Mouse (Mus musculus) cerebellum, adult 11-12 months (tissue): ENCODE measurements around the gene Tac2.

Source experiments
- DNase-seq: peaks from one replicate; pipeline ENCODE4 v3.0.0; 2022

Tac2 gene

DNA sequence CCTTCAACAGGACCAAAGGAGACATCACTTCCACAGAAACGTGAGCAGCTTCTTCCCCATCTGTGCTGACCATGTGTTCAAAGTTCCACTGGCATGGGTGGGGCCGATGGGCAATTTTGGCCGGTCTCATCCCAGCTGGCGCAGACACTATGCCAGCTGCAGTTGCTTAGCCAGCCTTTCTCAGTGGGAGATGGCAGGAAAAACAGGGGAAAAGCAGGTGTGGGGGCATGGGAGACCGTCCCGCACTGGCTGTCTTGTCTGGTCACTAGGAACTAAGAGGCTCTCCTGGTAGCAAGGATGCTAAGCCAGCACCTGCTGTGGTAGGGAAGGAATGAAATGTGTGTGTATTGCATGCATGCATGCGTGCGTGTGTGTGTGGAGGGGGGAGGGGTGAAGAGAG lies 4.2 kb downstream of the Tac2 start:
- DNase-seq: no peak

DNA sequence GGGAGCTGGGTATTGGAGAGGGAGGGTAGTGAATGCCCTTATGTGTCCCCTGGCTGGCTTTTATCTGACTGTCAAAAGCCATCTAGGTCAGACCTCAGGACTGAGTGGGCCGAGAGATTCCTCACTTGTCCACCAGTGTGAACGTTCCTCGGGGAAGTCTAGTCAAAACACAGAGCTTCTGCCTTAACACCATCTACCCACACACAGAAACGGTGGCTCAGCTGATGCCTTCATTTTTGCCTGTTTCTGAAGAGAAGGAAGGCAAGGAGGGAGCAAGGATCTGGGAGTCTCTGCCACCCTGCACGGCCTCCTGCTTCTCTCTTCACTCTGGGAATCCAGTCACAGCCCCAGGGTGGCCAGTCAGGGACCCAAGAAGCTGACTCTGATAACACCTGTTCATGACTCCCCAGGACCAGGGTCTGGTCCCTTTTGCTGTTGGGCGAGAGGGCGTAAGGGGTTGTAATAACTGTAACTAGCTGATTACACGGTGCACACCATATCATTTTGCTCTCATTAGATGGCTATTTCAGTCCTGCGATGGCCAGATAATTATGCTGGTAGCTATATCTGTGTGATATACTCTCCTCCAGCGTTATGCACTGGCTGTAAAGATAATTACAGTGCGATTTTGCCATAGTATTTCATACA lies 6.1 kb downstream of the Tac2 start:
- DNase-seq: no peak

DNA sequence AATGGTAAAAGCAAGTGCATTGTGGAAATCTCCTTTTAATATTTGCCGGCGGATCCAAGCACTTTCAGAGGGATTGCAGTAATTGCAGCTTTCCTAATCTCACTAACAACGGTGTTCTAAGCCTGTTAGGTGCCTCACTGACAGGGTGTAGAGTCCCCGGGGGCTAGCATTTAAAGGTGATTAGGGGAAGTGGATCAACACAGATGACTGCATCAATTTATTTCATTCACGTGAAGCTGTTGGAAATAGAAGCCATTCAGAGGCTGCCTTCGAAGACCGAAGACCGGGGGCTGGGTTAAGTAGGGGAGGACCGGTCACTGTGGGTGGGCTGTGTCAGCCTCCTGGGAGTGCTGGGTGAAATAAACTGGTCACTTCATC lies 6.6 kb downstream of the Tac2 start:
- DNase-seq: no peak

DNA sequence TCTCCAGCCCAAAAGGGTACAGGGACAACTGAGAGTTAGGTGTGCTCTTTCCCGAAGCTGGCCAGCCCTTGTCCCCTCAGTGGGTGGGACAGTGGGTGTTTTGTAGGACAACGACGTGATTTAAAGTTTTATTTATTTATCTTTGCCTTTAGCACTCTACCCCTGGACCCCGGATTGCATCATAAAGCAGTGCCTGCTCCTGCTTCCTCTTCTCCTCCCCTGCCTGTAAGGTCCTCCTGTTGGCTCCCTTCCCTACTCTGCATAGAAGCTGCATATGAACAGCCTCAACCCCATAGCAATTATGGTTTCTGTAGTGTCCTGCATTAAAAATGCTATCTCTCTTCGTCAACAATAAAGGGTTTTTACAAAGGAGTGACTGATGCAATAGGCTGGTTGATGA lies 7.1 kb downstream of the Tac2 start:
- DNase-seq: no peak

DNA sequence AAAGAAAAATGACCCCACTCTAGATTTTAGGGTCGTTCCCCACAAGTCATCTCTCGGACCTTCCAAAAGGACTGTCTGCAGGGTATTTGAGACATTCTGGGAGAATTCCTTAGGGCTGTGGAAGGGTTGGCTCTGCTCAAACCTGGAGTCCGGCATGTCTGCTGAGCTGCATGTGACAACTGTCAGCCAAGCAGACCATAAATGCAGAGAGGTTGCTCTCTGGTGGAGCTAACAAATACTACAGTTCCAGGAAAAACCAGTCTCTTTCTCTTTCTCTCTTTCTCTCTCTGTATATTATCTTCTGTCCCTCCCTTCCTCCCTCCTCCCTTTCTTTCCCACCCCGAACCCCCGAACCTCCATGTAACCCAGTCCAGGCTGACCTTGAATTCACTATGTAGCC lies 10.2 kb downstream of the Tac2 start:
- no peak for DNase-seq

DNA sequence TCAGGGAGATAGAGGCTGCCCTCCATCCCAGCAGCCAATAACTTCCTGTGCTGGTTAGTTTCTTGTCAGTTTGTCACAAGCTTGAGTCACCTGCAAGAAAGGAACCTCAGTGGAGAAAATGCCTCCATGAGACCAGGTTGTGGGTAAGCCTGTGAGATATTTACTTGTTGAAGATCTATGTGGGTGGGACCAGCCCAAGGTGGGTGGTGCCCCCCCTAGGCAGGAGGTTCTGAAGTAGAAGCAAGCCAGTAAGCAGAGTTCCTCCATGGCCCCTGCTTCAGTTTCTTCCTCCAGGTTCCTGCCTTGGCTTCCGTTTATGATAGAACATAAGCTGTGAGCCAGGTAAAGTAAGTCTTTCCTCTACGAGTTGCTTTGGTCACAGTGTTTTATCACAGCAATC lies 12.0 kb downstream of the Tac2 start:
- DNase-seq: no peak

DNA sequence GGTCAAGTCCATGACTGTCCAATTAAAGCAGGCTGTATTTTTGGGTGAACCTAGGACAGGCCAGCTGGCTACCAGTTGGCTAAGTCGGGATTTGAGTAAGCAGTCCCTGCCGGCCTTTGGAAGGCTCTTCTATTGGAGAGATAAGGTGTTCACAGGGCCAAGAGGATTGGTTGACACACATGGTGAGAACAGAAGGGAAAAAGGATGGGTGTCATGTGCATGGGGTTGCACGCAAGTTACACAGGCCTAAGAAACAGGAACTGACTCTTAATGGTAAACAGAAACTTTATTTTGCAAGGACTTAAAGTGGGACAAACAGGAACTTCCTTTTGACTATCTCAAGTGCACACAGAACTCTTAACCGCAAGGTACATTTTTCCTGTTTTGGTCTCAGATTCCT lies 12.6 kb downstream of the Tac2 start:
- no peak for DNase-seq

DNA sequence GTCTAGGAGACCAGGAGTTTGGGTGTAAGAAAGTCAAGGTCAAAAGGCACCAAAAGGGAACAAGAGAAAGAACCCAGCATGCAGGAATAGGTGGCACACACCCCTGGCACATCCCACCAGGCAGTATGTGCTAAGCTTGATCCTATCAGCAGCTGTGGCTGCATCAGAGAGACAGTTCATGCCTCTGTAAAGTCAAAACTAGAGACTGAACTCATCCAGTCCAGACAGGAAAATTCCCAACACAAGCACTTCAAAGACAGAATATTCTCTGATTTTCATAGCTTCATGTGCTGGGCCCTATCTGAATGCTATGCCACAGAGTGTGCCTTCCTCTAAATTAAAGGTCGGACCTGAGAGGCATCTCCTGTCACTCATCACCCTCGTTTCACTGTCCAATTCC lies 13.3 kb downstream of the Tac2 start:
- no peak for DNase-seq

DNA sequence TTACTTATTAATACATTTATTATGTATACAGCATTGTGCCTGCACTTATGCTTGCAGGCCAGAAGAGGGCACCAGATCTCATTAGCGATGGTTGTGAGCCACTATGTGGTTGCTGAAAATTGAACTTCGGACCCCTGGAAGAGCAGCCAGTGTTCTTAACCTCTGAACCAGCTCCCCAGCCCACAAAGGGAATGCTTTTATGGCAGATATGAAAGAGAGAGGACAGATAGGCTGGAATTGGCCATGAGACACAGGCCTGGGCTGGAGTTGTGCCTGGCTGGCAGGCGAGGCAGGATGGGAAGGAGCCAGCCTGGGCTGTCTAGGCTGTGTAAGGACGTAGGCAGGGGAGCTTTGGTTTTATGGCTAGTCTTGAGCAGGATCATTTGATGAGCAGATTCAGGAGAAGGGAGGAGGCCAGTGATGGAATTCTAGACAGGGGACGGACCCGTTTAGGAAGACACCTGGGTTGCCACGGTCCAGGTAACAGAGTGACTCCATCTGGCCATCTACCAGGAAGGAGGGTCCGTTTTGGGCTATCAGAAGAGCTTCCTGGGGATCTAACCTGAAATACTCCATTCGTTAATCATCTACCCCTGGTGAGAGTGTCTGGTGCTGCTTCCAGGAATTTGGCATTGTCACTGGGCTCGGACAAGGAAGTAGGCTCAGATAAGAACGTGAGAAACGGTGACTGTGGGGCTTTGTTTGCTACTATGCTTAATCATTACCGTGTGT lies 14.0 kb downstream of the Tac2 start:
- DNase-seq: peak; percentile 26

DNA sequence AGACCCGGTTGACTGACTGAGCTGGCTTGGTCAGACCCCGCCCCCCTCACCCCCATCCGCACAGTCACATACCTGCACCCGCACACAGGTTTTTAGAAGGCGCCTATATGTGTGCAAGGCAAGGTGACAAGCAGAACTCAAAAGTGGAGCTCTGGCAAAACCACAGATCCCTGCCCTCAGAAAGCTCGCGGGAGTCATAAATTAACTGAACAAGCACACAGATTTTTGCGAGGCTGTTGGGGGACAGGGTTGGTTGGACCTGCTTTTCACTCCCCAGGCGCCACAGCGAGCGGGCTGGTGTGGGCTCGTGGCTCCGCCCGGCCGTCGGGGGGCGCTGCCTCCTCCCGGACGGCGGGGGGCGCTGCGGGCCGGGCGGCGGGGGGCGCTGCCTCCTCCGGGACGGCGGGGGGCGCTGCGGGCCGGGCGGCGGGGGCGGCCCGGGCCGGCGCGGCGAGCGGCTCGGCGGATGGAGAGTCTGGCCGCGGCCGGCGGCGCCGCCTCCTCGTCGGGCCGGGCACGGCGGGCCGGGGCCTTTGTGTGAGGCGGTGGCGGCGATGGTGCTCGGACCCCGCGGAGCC lies 14.9 kb downstream of the Tac2 start, which contains the start of gene Zbtb39:
TSS of gene Zbtb39 (plus strand) at position 456 of the 578 bp plus-strand sequence.
- DNase-seq: peak; percentile 72

DNA sequence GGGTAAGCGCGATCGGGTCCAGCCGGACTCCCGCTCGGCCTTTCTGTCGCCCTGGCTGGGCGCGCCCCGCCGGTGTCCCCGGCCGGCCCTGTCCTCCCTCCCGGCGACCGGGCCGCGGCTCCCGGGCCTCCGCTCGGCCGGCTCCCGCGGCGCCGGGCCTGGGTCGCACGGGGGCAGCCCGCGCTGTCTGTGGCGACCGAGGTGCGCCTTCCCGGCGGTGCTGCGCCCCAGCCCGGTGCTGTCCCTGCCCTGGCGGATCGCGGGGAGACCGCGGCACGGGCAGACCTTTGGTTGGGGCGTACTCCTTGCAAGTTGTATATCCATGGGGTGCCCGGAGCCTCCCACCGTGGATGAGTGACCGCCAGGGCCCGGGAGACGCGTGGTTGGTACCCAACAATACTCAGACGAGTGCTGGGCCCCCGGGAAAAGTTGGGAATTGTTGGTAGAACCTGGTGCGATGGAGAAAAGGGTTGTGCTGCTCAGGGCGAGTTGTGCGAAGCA lies 15.4 kb downstream of the Tac2 start:
- DNase-seq: peak; percentile 30

DNA sequence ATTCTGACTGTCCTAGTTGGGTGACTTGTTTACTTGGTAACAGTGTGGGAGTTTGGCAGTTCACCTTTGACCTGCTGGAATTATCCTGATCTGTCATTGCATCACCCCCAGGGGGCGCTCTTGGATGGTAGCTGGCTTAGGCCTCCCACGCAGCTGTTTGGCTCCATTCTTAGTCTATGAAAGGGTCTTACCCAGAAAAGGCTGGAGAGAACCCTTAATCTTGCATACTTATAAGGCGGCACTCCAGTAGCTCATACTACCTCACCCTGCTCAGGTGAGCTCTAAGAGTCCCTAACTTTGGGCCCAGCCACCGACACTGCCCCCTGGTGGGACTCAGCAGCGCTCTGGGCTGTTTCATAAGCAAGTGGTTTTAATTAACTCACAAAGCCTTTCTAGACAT lies 20.4 kb downstream of the Tac2 start:
- no peak for DNase-seq

DNA sequence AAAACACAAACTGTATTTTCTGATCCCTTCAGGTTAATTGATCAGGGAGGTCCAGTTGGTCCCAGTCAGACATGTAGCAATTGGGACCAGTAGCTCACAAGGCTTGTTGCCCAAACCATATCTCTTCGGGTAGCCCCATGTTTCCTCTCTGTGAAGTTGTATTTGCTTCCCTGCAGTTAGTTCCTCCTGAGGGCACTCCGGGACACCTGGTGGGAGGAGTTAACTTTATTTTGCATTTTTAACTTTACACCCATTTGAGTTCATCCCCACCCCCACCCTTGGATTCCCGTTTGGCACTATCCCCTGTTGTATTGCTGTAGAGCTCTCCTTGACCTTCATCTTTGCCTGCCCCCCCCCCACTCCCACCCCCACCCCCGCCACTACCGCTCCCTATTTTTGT lies 21.6 kb downstream of the Tac2 start:
- no peak for DNase-seq

DNA sequence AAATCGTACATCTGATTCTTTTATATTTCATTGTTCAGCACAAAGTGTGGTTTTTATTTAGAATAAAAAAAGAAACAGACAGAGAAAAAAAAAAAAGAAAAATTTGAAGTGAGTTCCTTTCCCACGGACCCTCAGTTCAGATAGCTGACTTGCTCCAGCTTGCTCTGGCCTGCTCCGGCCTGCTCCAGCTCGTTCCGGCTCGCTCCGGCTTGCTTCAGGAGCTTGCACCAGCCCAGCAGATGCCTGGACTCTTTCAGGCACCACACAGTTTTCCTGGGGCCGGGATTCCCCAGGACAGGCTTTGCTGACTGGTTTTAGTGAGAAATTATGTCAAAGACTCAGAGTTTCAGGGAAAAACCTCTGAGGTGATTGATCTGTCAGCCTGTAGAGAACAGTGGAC lies 23.0 kb downstream of the Tac2 start:
- no peak for DNase-seq

DNA sequence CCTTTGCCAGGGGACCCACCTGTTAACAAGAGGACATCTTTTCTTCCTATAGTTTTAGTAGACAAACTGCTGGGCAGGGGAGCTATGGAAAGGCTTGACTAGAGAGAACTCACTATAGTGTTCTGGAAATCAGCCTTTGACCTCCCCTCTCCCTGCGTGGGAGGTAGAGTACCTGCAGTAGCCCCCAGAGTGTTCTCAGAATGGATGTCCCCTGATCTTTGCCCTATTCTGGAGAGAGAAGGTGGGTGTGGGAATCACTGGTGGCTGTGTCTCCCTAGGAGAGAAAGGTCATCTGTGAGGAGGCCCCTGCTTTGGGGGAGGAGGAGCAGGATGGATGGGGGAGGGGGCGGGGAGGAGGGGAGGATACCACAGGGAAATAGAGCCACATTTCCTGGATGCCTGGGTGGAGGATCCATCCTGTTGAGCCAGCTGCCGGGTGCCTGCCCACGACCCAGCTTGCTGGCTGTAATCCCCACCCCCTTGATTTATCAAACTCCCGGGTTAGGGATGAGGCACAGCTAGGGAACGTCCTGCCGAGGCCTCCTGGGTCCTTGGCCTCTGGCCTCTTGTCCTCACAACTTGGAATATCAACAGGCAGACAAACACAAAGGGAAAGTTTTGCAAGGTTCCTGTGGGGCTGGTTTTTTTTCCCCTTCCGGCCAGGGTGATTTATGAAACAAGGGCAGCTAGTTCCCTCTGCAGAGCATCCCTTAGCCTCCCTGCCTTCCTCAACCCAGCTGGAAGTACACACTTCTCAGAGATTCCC lies 24.8 kb downstream of the Tac2 start:
- no peak for DNase-seq

DNA sequence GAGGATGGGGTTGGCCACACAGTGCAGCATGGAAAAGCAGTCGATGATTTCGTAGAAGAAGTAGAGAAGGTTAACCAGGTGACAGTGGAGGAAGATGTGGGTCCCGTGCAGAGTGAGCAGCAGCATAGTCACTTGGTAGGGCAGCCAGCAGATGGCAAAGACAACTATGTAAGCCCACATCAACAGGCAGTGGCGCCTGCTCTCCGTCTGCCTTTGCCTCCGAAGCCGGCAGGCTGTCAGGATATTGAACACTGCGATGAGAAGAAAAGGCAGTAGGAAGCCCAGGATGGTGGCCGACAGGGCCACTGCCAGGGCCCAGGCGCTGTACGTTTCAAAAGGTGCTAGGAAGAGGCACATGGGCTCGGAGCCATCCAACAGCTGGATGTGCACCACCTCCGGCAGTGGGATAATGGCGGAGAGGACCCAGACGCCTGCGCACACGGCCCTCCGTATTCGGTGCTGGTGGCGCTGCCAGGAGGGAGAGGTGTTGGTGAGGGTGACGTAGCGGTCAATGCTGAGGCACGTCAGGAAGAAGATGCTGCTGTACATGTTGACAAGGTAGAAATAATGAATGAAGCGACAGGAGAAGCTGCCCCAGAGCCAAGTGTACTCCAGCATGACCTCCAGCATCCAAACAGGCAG lies 26.0 kb downstream of the Tac2 start:
- DNase-seq: no peak

DNA sequence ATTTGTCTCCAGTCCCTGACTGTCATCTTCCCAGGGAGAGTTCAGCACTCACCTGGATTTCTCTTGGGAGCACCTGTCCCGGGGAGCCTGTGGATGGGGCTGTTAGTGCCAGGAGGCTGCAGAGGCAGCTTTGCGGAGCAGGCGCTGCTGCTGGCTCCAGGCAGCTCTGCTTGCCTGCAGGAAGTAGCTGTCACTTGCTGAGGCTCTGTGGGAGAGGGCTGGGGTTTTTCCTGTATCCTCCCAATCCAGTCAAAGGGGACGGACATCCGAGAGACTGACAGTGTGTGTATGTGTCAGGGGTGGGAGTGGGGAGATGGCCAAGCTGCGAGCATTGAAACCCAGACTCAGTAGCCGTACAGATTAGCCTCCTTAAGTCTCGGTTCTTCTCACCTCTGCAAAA lies 27.3 kb downstream of the Tac2 start, which contains the start of gene Gpr182:
TSS of gene Gpr182 (minus strand) at position 185 of the 400 bp plus-strand sequence.
- DNase-seq: no peak

DNA sequence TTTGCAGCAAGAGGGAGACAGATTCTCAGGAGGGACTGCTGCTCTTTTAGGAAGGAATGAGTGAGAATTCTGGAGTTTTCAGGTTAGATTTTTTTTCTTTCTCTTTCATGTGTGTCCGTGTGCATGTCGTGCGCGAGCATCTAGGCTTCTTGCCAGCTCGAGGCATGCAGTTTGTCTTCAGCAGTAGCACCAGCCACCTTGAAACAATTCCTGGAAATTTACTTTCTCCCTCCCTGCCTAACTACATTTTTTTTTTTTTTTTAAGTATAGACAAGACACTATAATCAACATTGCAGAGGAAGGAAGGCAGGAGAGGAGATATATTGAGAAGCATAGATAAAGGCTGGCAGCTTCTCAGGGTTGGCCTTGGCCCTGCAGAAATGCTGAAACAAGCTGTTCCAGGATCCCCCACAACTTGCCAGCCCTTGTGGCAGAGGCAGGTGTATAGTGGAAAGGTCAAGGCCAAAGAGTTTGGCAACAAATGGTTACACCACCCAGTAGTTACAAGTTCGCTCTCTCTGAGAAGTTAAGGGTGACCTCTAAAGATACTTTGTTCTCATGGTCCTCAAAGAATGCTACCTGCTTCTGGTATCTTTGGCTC lies 30.4 kb downstream of the Tac2 start:
- no peak for DNase-seq

DNA sequence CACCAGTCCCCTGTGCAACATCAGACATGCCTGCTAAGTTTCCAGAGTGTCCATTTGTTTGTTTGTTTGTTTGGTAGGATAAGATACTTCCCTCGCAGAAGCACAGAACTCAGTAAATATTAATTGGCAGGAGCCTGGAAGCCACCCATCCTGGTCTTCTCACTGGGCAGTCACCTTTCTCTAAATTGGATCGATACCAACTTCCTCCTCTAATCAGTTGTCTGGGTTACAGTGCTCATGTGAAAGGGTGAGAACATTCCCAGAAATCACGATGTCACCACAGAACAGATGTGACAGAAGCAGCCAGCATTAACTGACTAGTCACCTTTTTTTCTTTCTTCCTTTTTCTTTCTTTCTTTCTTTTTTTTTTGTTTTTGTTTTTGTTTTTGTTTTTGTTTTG lies 31.0 kb downstream of the Tac2 start:
- no peak for DNase-seq

DNA sequence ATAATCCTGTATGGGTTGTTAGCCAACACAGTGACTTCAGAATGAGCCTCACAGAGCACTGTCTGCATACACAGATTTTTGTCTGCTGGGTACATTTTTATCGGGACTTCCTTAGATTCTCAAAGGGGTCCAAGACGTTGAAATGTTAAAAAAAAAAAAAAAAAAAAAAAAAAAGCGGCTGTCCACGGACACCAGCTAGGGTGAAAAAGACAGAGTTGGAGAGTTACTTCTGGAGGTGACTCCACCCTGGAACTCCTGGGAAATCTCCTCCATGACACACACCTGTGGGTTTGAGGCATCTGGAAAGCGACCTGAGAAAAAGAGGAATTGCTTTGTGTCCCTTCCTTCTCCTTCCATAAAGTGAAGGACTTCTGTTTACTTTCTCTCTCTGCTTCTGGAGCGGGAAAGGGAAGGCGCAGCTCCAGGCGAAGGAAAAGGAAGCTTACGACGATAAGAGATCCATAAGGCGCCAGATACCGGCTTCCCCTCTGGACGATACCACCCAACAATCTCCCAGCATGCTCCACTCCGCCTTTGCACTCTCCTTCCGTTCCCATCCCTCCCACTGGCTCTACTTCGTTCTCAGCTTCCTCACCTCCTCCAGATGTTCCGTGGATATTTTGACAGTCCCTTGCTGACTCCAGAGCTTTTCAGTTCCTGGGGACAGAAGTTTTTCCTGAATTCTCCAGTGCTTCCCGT lies 31.6 kb downstream of the Tac2 start:
- DNase-seq: no peak

DNA sequence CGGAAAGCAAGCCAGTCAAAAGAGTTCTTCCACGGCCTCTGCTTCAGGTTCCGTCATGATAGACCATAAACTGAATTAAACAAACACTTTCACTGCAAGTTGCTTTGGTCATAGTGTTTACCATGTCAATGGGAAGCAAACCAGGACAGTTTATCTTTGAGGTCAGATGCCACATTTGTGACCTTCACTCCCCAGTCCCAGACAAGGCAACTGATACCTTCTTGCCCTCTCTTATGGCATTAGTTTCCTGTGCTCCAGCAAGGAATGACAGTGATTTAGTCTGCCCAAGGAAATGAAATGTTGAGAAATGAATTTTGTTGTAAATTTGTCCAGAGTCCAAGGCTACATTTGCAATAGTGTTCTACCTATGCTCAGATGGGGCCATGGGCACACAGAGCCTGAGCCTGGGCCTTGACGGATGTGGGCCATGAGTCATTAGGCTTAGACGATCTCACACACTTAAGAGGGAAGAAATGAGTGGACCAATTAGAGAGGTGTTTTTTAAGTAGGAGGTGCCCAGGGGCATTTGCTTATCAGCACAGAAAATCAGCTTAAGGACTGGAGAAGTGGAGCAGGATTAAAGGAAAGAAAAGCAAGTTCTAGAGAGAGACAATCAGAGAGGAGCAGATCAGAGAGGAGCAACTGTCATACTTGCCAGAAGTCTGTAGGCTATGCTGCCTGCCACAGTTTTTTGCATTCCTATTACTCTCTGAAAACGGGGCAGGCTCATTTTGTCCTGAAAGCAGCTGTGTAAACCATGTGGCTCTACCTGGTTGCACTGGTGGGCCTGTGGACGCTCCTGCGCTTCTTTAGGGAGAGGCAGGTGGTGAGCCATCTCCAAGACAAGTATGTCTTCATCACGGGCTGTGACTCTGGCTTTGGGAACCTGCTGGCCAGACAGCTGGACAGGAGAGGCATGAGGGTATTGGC lies 35.2 kb downstream of the Tac2 start, which contains the start of the genes Rdh1 and Rdh16f1:
TSS of gene Rdh1 (plus strand) at position 541 of the 930 bp plus-strand sequence.
TSS of gene Rdh16f1 (plus strand) at position 607 of the 930 bp plus-strand sequence.
- no peak for DNase-seq
